In the genomic region with DNA sequence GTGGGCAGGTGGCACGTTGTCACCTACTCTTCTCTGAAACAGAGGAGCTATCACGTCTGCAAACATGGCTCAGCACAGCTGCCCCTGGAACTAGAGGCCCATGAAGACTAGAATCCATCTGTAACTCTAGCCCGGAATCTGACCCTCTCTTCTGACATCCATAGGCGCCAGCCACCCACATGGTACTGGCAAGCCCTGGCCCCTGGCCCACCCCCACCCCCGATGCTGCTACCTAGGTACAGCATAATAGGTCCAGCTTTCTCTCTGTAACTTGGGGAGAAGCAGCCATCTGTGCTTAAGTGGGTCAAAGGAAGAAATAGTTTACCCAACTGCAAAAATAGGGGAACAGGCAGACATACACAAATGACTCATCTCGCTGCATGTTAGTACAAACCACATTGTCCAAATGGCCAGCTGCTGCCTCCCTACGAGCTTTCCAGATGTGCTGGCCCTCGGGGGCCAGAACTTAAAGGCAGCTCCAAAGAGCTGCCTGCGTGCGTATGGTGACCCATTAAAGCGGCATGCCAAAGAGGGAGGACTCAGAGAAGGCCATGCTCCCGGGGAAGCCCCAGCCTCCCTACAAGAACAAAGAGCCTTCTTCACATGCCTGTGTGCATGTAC, we compare ENCODE assay signal across 10 mouse cellular contexts.
DNase-seq lines count a peak whose midpoint lies in the region.
"Had no signal": no experiment of that assay in that cellular context is flagged by ENCODE, and none has a peak within 500 bp of the region (broad histone marks: within the 10 kb centered on the region; RNA-seq: fewer than 3 reads in every experiment).

No protein-coding gene starts in this region.

- intact Hi-C loops in heart, postnatal 10 days (cut with DNase I) = no loop called here

- H3K4me1 ChIP-seq in heart, embryonic 10.5 days = peaks cover 18% of the 10 kb centered on the region

- H3K9me3 ChIP-seq in heart, embryonic 10.5 days = no peaks in the 10 kb centered on the region

- H3K27ac ChIP-seq in heart, embryonic 10.5 days = no peak overlapping the region
- H3K27ac ChIP-seq: macrophage had no signal

- DNase-seq in heart, adult 11 months = peak; percentile 98
- DNase-seq in heart, embryonic 10.5 days (ENCODE audit: low spot score) = no peak
- peak; percentile 85 for DNase-seq in adipocyte (ENCODE audit: low spot score)
- DNase-seq in heart, postnatal 10 days = peak; percentile 76 to 77
- peak; percentile 50 for DNase-seq in neural tube, embryonic 10.5 days (ENCODE audit: extremely low spot score, low spot score)
- DNase-seq in cerebellum, adult 11-12 months = no peak
- no peak for DNase-seq in B cell, adult 2 months
- no peak for DNase-seq in right cerebral cortex, adult 18-20 months
- DNase-seq: kidney, adult 8-10 months had no signal

- H3K36me3 ChIP-seq in heart, embryonic 10.5 days = peaks cover 92% of the 10 kb centered on the region

- no peaks in the 10 kb centered on the region for H3K27me3 ChIP-seq in heart, embryonic 10.5 days (ENCODE audit: insufficient read depth, poor library complexity, severe bottlenecking)

- 81% methylated on average over 12 of the region's 12 CpGs for WGBS in heart, embryonic 10.5 days

- H3K4me3 ChIP-seq in heart, embryonic 10.5 days = no peak overlapping the region

Comparison
In these comparisons a context has a peak if more than half of its experiments do, and no peak if none do; other contexts are left out.
1. DNase-seq: peak in heart, adult 11 months (single experiment), adipocyte (single experiment), heart, postnatal 10 days (2 of 2) and neural tube, embryonic 10.5 days (single experiment); none in heart, embryonic 10.5 days (single experiment), cerebellum, adult 11-12 months (single experiment), B cell, adult 2 months (0 of 2) and right cerebral cortex, adult 18-20 months (single experiment).